In genomic region chr10:84576395-84577070, GRCm38 (mm10) we compare ENCODE assay signal across 8 mouse cellular contexts. TPM values are rescaled to one million over a fixed set of nuclear protein-coding genes. Genes with fewer than 3 reads are reported as not detected.
DNase-seq lines count a peak whose midpoint lies in the region; ATAC-seq and TF ChIP-seq lines count a peak whose summit lies in the region.

Tcp11l2 (plus strand) TSS chr10:84576626.

- no peaks in the 10 kb centered on the region for H3K79me2 ChIP-seq in C2C12 (ENCODE audit: control insufficient read depth, insufficient read depth)
- H3K79me2 ChIP-seq in liver, adult 2 months (ENCODE audit: control insufficient read depth, insufficient read depth, low read length): peaks cover 24% of the 10 kb centered on the region; the same call in 1 of the 2 replicates
- H3K79me2 ChIP-seq in myocyte (ENCODE audit: control insufficient read depth, insufficient read depth): no peaks in the 10 kb centered on the region

- H3K27me3 ChIP-seq in C2C12 (ENCODE audit: control insufficient read depth, insufficient read depth, insufficient read length): no peaks in the 10 kb centered on the region
- H3K27me3 ChIP-seq in erythroblast, embryonic 14.5 days (ENCODE audit: control insufficient read depth): peaks cover 23% of the 10 kb centered on the region
- H3K27me3 ChIP-seq in heart, embryonic 11.5 days (ENCODE audit: control insufficient read depth, insufficient read depth, low read length): no peaks in the 10 kb centered on the region
- peaks cover 2% of the 10 kb centered on the region; the same call in 1 of the 2 replicates for H3K27me3 ChIP-seq in kidney, embryonic 16.5 days (ENCODE audit: insufficient read depth, low read length)
- H3K27me3 ChIP-seq in liver, adult 2 months (ENCODE audit: control insufficient read depth, insufficient read depth, low read length): no peaks in the 10 kb centered on the region
- peaks cover 4% of the 10 kb centered on the region for H3K27me3 ChIP-seq in myocyte (ENCODE audit: control insufficient read depth, insufficient read depth, insufficient read length)
- H3K27me3 ChIP-seq in splenic B cell, adult 2 months (ENCODE audit: control insufficient read depth, insufficient read depth, low read length, poor library complexity, severe bottlenecking): no peaks in the 10 kb centered on the region

- 1% methylated on average over 46 of the region's 46 CpGs for WGBS in heart, embryonic 11.5 days (ENCODE audit: insufficient replicate concordance)
- WGBS in kidney, embryonic 16.5 days: under 1% methylated on average over 46 of the region's 46 CpGs
- WGBS in liver, adult 2 months: under 1% methylated on average over 46 of the region's 46 CpGs

- peak; percentile 97 for DNase-seq in brain, embryonic 14.5 days (ENCODE audit: low read depth)
- peak; percentile 87 for DNase-seq in liver, adult 2 months (ENCODE audit: extremely low read depth, low read depth, low spot score)
- peak; percentile 97 for DNase-seq in splenic B cell, adult 2 months (ENCODE audit: low read depth, low spot score)

- H3K36me3 ChIP-seq in C2C12 (ENCODE audit: control insufficient read depth, insufficient read depth) (no peaks in the 10 kb centered on the region), myocyte (ENCODE audit: control insufficient read depth, insufficient read depth) (no peaks in the 10 kb centered on the region)
- H3K36me3 ChIP-seq in erythroblast, embryonic 14.5 days (ENCODE audit: control insufficient read depth): peaks cover 2% of the 10 kb centered on the region
- H3K36me3 ChIP-seq in heart, embryonic 11.5 days (ENCODE audit: control insufficient read depth, insufficient read depth, low read length): no peaks in the 10 kb centered on the region
- no peaks in the 10 kb centered on the region for H3K36me3 ChIP-seq in kidney, embryonic 16.5 days (ENCODE audit: insufficient read depth, low read length)
- H3K36me3 ChIP-seq in liver, adult 2 months (ENCODE audit: control insufficient read depth, insufficient read depth, low read length): no peaks in the 10 kb centered on the region
- H3K36me3 ChIP-seq in splenic B cell, adult 2 months (ENCODE audit: control insufficient read depth, insufficient read depth, low read length, poor library complexity, severe bottlenecking): peaks cover 2% of the 10 kb centered on the region; the same call in 1 of the 2 replicates

- H3ac ChIP-seq in C2C12 (ENCODE audit: control insufficient read depth, insufficient read length, low read depth) (peak within 1 kb of the TSS; percentile 58), myocyte (ENCODE audit: control insufficient read depth, insufficient read length) (peak within 1 kb of the TSS; percentile 5)

- H3K9me3 ChIP-seq in erythroblast, embryonic 14.5 days (ENCODE audit: control insufficient read depth, low read length): no peaks in the 10 kb centered on the region
- no peaks in the 10 kb centered on the region for H3K9me3 ChIP-seq in heart, embryonic 11.5 days (replicated peaks; ENCODE audit: control insufficient read depth, low read length)
- no peaks in the 10 kb centered on the region for H3K9me3 ChIP-seq in kidney, embryonic 16.5 days (ENCODE audit: low read length)

- peak within 1 kb of the TSS; percentile 79 for H3K9ac ChIP-seq in heart, embryonic 11.5 days (ENCODE audit: low read depth, low read length)
- peak within 1 kb of the TSS; percentile 78 for H3K9ac ChIP-seq in kidney, embryonic 16.5 days (replicated peaks; ENCODE audit: low read length)
- H3K9ac ChIP-seq in liver, adult 2 months (ENCODE audit: low read depth, low read length): peak within 1 kb of the TSS; percentile 85

- no peak for TF ChIP-seq POLR2A in brain, embryonic 14.5 days (IDR thresholded peaks at IDR 0.05; ENCODE audit: borderline replicate concordance, extremely low read depth, insufficient read depth, insufficient read length, poor library complexity, severe bottlenecking)
- peak; percentile 67; the same call in 1 of the 2 replicates for TF ChIP-seq POLR2A in liver, adult 2 months (IDR thresholded peaks at IDR 0.05; ENCODE audit: extremely low read depth, insufficient read depth, low read length)
- peak; percentile 25 for TF ChIP-seq POLR2A in myocyte (IDR thresholded peaks at IDR 0.05; ENCODE audit: insufficient read length, low read depth)

- peak within 1 kb of the TSS; percentile 78 for H3K27ac ChIP-seq in heart, embryonic 11.5 days (ENCODE audit: low read depth, low read length)
- H3K27ac ChIP-seq in kidney, embryonic 16.5 days (ENCODE audit: low read length): peak within 1 kb of the TSS; percentile 73
- peak within 1 kb of the TSS; percentile 94 for H3K27ac ChIP-seq in liver, adult 2 months (replicated peaks; ENCODE audit: insufficient read depth, low read depth, low read length)

- ATAC-seq in heart, embryonic 11.5 days (replicated peaks; ENCODE audit: insufficient number of reproducible peaks, low FRiP score, low TSS enrichment): peak; percentile 98
- peak; percentile 98 for ATAC-seq in kidney, embryonic 16.5 days (ENCODE audit: low FRiP score, low TSS enrichment)

- H3K4me3 ChIP-seq in C2C12 (ENCODE audit: insufficient read depth, poor library complexity, severe bottlenecking): peak within 1 kb of the TSS; percentile 81
- H3K4me3 ChIP-seq in erythroblast, embryonic 14.5 days (replicated peaks): peak within 1 kb of the TSS; percentile 86
- peak within 1 kb of the TSS; percentile 93 for H3K4me3 ChIP-seq in heart, embryonic 11.5 days (ENCODE audit: low read depth, low read length)
- H3K4me3 ChIP-seq in kidney, embryonic 16.5 days (ENCODE audit: low read length): peak within 1 kb of the TSS; percentile 80
- peak within 1 kb of the TSS; percentile 78 for H3K4me3 ChIP-seq in liver, adult 2 months (ENCODE audit: insufficient read depth, low read depth, low read length)
- peak within 1 kb of the TSS; percentile 54 for H3K4me3 ChIP-seq in myocyte

- H3K4me1 ChIP-seq in erythroblast, embryonic 14.5 days (ENCODE audit: control insufficient read depth): peaks cover 74% of the 10 kb centered on the region
- peaks cover 9% of the 10 kb centered on the region for H3K4me1 ChIP-seq in heart, embryonic 11.5 days (ENCODE audit: control insufficient read depth, insufficient read depth, low read length)
- H3K4me1 ChIP-seq in kidney, embryonic 16.5 days (ENCODE audit: insufficient read depth, low read length): peaks cover 7% of the 10 kb centered on the region; the same call in 1 of the 2 replicates
- peaks cover 14% of the 10 kb centered on the region for H3K4me1 ChIP-seq in liver, adult 2 months (ENCODE audit: control insufficient read depth, insufficient read depth, low read length)

- no peaks in the 10 kb centered on the region for H3K79me3 ChIP-seq in C2C12 (ENCODE audit: low read depth)

- H3K4me2 ChIP-seq in heart, embryonic 11.5 days: peak within 1 kb of the TSS; percentile 94
- peak within 1 kb of the TSS; percentile 92 for H3K4me2 ChIP-seq in kidney, embryonic 16.5 days (replicated peaks; ENCODE audit: low read depth, low read length)
- peak within 1 kb of the TSS; percentile 95 for H3K4me2 ChIP-seq in myocyte (ENCODE audit: low read depth)

- no peak for TF ChIP-seq CTCF in C2C12 (IDR thresholded peaks at IDR 0.05; ENCODE audit: control insufficient read depth, insufficient read depth, insufficient read length)
- no peak for TF ChIP-seq CTCF in brain, embryonic 14.5 days (IDR thresholded peaks at IDR 0.05; ENCODE audit: borderline replicate concordance, extremely low read depth, insufficient read depth, insufficient read length)
- no peak for TF ChIP-seq CTCF in liver, adult 2 months (IDR thresholded peaks at IDR 0.05; ENCODE audit: low read depth, low read length)

TF ChIP-seq in C2C12, 6 proteins besides CTCF, POLR2A, EP300 and RAD21:
- TF ChIP-seq MAX (IDR thresholded peaks at IDR 0.05) (peak; percentile 4), MYOD1 (IDR thresholded peaks at IDR 0.05; ENCODE audit: control insufficient read depth, insufficient read length, low read depth) (no peak), MYOG (IDR thresholded peaks at IDR 0.05; ENCODE audit: control insufficient read depth, extremely low read depth, insufficient read length) (no peak)

TF ChIP-seq in myocyte, 11 proteins besides CTCF, POLR2A, EP300 and RAD21:
- TF ChIP-seq REST (IDR thresholded peaks at IDR 0.05; ENCODE audit: insufficient read depth, insufficient read length) (no peak), USF1 (IDR thresholded peaks at IDR 0.05; ENCODE audit: low read depth) (no peak), SRF (IDR thresholded peaks at IDR 0.05; ENCODE audit: control insufficient read depth, insufficient read length, low read depth) (peak; percentile 5), MAX (IDR thresholded peaks at IDR 0.05; ENCODE audit: low read depth) (no peak), POLR2AphosphoS2 (IDR thresholded peaks at IDR 0.05; ENCODE audit: insufficient read length, low read depth) (no peak), TCF12 (IDR thresholded peaks at IDR 0.05; ENCODE audit: insufficient read depth, poor library complexity, severe bottlenecking) (no peak)

RNA-seq across cellular contexts. Expression of gene Tcp11l2, which starts in this region (rescaled TPM):
- 0.91 TPM for polyA plus RNA-seq in C2C12 (2012; fragmentation: generic; extraction: Trizol)
- 15.6 and 18.8 TPM in 2 replicates for polyA plus RNA-seq in brain, embryonic 14.5 days (2012; rRNA removed)
- polyA plus RNA-seq in erythroblast, embryonic 14.5 days (2012): 0.63 TPM in 2 replicates
- 15.2 and 16.6 TPM in 2 replicates for polyA plus RNA-seq in heart, embryonic 11.5 days (2014; fragmentation: Nextera tagmentation; extraction: Ambion mirVana)
- polyA plus RNA-seq in kidney, embryonic 16.5 days (2015; fragmentation: Nextera tagmentation; extraction: Ambion mirVana): 20.2 and 21.2 TPM in 2 replicates
- total RNA-seq in liver, adult 2 months (2014; rRNA removed): 30.8 and 36.5 TPM in 2 replicates
- 20.6 and 21.6 TPM in 2 replicates for polyA plus RNA-seq in liver, adult 2 months (2012; rRNA removed)
- 10.3 TPM for polyA plus RNA-seq in myocyte (2012; fragmentation: generic; extraction: Trizol)

Comparison
In these comparisons a context has a peak if more than half of its experiments do, and no peak if none do; other contexts are left out.
1. Peak in every context shown above with its lines: DNase-seq, ATAC-seq, H3K4me3 ChIP-seq and H3K27ac ChIP-seq.